Comparison of ENCODE assay signal across 22 mouse cellular contexts in the genomic region with DNA sequence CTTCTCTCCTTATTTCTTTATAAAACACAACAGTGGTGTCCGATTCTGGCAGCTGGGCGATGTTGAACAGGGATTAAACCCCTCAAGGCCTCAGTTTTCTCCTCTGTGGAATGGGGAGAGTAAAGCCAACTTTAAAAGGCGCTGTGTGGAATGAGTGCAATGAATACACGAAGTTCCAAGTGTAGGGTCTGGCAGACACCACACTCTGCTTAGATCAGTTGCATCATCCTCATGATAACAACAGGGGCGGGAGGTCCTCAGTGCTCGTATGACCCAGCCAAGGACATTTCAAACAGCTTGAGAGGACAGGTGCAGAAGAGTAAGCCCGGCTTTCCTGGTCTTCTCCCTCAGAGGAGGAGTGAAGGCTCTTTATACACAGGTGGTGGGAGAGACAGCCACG. TPM values are rescaled to one million over a fixed set of nuclear protein-coding genes. Genes with fewer than 3 reads are reported as not detected.
"Had no signal": no experiment of that assay in that cellular context is flagged by ENCODE, and none has a peak within 500 bp of the region (broad histone marks: within the 10 kb centered on the region; RNA-seq: fewer than 3 reads in every experiment).

No protein-coding gene starts in this region.

- H3K27me3 ChIP-seq: megakaryocyte, embryonic 14.5 days; midbrain, embryonic 12.5 days; midbrain, embryonic 15.5 days; neural tube, embryonic 13.5 days; neural tube, embryonic 15.5 days had no signal

- H3K27ac ChIP-seq: liver, embryonic 14.5 days; macrophage; midbrain, embryonic 12.5 days; midbrain, embryonic 15.5 days; neural tube, embryonic 13.5 days; neural tube, embryonic 15.5 days had no signal

- ATAC-seq: midbrain, embryonic 15.5 days had no signal

- H3K4me3 ChIP-seq: megakaryocyte, embryonic 14.5 days; midbrain, embryonic 12.5 days; midbrain, embryonic 15.5 days; neural tube, embryonic 13.5 days; neural tube, embryonic 15.5 days had no signal

- H3K4me1 ChIP-seq: midbrain, embryonic 15.5 days had no signal

- DNase-seq: lung, postnatal 10 days; right cerebral cortex, adult 18-20 months; right cerebral cortex, postnatal 25 days; right cerebral cortex, postnatal 4 days; spleen, adult 18-20 months; thymus, adult 18-20 months had no signal

- H3K9me3 ChIP-seq: midbrain, embryonic 12.5 days; midbrain, embryonic 15.5 days; neural tube, embryonic 13.5 days; neural tube, embryonic 15.5 days had no signal

- H3K36me3 ChIP-seq: midbrain, embryonic 12.5 days; midbrain, embryonic 15.5 days; neural tube, embryonic 13.5 days; neural tube, embryonic 15.5 days had no signal

- H3K4me2 ChIP-seq: lung, embryonic 14.5 days had no signal

- H3K9ac ChIP-seq: liver, embryonic 14.5 days; lung, embryonic 14.5 days; midbrain, embryonic 12.5 days; midbrain, embryonic 15.5 days; neural tube, embryonic 13.5 days; neural tube, embryonic 15.5 days had no signal

RNA-seq across cellular contexts. Expression of a gene that starts 26.2 kb away (rescaled TPM):
- total RNA-seq: megakaryocyte progenitor cell, adult 5-6 weeks; midbrain, postnatal 0 days; monocyte, adult 5-6 weeks had no signal
- polyA plus RNA-seq: lung, embryonic 14.5 days; lung, embryonic 16.5 days; macrophage; midbrain, embryonic 12.5 days; midbrain, embryonic 15.5 days; midbrain, postnatal 0 days; neural tube, embryonic 11.5 days; neural tube, embryonic 13.5 days; neural tube, embryonic 15.5 days; small intestine, adult 2 months; stomach, embryonic 14.5 days; stomach, embryonic 16.5 days had no signal
